Mouse (Mus musculus) lung, postnatal 36 days (tissue): Measurements from ENCODE around the gene Opcml.
A peak's percentile ranks its signal among the peaks of the same experiment; 100 is the strongest.

ENCODE experiments used
- DNase-seq: peaks from one replicate; pipeline ENCODE4 v3.0.0; 2022; ENCODE audit warnings: mixed read lengths

Gene Opcml

DNA sequence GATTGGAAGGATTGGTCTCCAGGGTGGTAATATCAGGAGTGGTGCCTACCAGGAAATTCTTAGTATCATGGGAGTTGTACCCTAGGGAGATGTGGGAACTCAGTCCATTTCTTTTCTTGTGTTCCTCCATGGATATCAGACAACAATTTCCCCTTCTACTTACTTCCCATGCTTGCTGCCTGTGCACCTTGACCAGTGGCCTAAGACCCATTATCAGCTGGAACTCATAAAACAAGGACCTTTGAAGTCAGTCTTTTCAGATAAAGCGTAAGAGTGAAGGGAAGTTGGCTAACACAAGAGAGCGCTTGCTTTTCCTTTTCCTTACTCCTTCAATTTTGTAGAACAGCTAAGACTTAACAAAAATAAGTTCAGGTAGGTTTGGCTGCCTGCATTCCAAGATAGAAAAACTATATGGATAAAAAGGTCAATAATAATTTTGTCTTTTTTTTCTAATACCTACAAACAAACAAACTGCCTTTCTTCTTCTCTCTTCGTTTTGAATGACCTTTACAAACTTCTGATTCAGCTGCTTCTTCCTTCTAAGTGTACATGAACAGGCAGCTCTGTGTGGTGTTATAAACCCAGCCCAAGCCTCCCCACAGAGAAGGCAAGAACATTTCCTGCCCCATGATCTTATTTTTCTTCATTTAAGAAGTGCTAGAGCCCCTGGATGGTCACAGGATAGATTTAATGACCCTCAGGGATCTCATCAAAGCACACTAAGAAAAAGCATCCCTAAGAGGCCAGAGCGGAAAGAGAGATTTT lies 387.7 kb downstream of the Opcml start:
- DNase-seq, result no peak

DNA sequence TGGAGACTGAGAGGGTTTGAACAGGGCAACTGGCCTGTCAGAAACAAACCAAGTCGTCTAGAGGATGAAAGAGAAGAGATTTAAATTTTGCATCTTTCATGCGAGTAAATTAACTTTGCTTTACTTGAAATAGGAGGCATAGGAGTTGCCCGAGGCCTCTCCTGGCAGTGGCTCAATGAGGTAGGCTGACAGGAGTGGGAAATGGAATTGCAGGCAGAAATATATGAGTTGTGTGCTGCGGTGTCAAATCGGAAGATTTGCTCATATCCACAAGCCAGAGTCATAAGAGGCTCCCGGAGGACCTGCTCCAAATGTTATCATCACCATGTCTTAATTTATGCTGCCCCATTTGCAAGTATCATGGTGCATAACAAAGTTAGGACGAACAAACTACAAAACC lies 391.3 kb downstream of the Opcml start:
- DNase-seq, result no peak

DNA sequence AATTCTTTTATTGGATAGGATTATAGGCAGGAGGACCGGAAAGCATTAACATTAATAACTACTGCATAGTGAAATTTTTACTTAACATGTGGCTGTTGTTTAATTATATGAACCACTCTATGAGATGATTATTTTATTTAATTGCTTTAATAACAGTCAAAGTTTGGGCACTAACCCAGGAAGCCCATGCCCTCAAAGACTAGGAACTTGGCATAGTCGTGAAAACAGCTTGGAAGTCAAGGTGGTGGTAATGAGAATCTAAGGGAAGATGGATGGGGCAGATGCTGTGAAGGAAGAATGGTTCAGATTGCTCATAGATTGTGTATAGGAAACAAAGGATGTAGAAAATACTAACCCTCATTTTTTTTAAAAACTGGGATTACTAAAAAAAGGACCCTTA lies 399.7 kb downstream of the Opcml start:
- no peak for DNase-seq

DNA sequence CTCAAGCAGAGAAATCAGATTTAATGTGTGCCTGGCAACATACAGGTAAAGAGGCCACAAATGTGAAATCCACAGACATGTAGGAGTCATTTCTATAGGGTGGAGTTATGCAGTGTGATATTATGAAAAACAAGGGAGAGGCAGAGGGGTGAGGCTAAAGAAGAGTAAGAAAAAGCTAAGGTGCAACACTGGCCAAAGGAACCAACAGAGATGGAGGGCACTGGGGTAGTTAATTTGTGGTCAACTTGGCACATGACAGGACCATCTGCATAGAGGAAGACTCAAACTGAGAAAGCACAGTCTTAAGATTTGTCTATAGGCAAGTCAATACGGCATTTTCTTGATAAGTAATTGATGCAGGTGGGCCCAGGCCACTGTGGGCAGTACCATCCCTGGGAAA lies 400.2 kb downstream of the Opcml start:
- no peak for DNase-seq

DNA sequence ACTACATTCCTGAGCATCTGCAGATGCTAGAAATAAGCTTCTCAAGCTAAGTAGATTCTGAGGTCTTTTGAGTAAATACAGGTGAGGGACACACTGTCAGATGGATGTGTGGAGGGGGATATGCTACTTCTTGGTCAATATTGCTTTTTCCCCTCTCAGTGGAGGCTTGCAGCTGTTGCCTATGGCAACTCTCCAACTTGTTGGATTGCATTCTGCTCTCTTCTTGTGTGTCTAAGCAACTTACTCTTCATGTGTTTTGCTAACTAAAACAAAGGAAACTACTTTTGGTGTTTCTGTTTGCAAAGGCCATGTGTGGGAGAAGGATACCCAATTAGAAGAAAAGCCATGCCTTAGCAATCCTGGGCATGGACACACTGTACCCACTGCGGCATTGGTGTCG lies 406.0 kb downstream of the Opcml start:
- DNase-seq, result no peak

DNA sequence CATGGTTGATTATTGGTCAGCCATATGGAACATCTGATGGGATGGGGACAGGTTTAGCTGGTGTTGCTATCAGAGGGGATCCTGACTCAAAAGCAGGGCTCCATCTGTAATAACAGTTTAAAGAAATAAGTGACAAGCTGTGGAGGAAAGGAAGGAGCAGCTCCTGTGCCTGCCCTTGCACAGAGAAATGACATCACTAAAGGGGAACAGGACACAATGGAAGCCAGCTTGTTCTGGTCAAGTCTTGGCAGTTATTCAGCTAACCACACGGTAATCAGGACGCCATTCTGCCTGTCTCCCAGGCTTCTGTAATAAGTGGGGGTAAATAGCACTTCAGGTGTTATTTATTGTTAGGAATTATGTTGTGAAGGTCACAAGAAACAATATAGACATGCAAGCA lies 406.5 kb downstream of the Opcml start:
- DNase-seq, result no peak

DNA sequence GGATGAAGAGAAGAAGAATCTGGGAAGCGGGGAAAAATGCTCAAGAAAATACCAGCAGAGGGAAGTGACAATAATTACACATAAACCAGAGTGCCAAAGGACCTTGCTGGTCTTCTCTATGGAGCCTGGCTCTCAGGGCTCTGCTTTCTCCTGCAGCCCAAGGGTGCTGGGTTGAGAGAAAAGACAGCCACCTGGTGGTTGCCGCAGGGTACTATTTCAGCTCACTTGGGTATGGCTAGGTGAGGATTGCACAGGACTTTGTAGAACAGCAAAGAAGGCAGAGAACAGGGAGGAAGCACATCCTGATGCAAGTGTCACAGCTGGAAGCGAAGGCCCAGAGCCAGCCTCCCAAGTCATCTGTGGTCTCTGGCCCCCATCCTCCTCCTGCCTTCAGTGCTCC lies 407.1 kb downstream of the Opcml start:
- DNase-seq, result peak; percentile 26

DNA sequence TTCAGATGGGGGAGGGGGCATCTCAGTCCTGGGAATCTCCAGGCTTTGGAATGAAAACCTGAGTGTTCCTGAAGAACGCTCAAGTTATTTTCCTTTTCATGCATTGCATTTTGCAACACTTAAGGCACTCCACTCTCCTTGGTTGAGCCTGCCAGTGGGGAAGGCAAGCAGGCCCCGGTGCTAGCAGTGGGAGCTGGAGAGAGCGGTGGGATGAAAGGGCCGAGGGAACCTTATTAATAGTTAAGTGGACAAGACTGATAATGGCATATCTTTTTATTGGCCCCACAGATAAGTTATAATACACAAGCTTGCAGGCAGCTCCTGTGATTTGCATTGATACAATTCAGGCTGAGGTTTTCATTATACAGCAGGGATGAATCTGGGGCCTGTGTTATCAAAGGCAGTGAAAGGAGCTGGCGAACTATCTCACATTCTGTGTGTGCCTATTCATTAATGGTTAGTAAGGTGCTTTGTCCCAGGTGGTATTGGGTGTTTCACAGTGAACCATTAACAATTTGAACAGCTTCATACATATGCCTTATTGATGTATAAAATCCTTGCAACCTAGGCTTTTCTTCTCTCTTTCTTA lies 407.6 kb downstream of the Opcml start:
- no peak for DNase-seq

DNA sequence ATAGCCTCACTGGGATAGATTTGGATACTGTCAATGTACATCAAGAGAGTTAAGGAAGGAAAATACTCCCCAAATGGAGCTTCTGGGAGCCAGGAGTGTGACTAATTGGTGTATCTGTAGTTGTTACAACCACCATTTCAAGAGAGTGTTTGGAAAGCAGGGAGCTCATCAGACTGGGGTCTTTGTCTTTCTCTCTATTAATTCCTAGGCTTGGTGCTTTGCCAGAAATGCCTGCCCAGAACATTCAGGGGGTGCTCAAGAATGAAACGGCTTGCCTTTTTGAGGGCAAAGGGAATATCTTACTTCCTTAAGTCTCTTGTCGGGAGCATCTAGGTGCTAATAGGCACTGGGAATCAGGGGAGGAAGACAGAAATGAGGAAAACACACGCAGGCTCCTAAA lies 416.9 kb downstream of the Opcml start:
- DNase-seq, result no peak

DNA sequence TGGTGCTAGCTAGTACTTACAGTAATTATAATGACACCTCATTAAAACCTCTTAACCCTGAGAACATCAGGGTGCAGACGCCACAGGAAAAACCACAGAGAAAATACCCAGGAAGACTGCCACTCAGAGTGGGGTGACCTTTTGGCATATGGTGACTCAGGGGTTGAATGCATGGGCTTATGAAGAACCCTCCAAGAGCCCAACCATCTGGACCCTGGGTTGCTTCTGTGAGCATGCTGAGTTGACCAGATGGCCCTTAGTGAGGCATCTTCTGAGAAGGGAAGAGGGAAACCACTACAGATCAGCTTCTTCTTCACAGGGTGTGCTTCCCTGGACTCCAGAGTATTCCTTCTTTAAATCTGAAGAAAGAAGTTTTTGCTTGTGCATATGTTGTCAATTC lies 418.1 kb downstream of the Opcml start:
- DNase-seq, result no peak

DNA sequence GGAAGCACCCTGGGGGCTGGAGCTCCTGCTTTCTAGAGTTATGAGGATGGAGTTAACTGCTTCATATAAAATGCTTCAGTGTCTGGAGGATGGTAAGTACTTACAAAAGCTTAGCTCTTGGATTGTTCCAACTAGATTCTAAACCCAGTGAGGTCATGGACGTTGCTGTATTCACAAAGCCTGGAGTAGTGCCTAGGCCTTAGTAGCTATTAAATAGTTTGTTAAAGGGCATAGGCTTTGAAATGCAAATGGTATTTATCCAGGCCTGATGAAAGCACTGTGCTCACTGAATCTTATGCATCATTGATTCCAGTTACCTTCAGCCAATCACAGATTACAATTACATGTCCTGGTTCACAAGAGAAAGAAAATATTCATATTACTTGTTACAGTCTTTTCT lies 421.3 kb downstream of the Opcml start:
- DNase-seq, result no peak

DNA sequence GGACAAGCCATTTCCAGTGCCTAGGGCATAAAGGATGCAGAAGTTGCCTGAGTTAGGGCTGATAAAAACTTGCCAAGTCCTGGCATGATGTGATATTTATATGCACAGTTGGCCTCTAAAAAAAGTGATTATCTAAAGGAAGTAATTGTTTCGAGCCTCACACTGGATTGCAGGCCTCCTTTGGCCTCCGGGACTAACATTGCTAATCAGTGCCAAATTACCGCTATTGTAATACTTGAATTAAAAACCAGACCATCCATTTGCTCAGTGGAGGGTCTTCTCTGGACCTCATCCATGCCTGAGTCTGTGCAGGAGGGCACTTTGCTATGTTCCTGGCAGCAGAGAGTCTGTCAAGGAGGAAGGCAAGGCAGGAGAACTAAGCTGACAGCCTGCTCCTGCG lies 423.3 kb downstream of the Opcml start:
- DNase-seq, result peak; percentile 10

DNA sequence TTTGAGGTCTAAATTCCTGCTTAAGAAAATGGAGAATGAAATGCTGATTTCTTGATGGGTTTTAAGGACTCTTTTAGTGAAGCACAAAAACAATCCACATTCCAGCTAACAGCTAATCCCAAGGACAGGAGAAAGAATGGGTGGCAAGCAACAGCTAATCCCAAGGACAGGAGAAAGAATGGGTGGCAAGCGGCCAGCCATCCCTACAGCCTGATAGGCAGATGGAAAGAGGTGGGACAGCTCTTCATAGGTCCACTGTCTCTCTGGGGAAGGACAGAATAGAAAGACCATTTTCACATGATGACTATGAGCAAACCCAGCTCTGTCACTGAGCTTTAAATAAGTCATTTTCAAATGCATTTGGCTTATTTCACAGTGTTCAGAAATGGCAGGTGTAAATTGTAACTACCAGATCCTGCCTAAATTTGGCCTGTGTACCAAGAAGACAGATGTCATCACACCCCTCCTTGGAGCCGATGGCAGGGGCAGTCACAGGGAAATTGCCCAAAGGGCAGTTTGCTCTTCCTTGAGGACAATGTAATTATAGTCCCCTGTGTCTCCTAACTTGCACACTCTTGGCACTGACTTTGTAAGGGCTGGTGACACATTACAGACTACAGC lies 427.6 kb downstream of the Opcml start:
- DNase-seq, result no peak

DNA sequence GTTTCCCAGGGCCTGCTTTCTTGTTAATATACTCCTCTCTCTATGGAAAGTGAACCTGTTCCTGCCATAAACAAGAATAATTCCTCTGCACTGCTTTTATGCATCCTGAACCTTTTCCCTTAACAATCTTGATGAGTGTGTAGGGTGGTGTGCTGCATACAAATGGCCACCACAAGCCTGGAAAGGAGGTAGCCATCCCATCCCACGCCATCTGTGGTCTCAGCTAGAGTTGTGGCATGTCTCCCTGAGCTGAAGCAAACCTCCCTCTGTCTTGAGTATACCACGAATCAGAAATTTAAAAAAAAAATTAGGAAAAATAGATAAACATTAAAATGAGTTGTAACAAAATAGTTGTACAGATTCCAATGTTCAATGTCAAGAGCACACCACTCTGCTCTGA lies 432.2 kb downstream of the Opcml start:
- no peak for DNase-seq

DNA sequence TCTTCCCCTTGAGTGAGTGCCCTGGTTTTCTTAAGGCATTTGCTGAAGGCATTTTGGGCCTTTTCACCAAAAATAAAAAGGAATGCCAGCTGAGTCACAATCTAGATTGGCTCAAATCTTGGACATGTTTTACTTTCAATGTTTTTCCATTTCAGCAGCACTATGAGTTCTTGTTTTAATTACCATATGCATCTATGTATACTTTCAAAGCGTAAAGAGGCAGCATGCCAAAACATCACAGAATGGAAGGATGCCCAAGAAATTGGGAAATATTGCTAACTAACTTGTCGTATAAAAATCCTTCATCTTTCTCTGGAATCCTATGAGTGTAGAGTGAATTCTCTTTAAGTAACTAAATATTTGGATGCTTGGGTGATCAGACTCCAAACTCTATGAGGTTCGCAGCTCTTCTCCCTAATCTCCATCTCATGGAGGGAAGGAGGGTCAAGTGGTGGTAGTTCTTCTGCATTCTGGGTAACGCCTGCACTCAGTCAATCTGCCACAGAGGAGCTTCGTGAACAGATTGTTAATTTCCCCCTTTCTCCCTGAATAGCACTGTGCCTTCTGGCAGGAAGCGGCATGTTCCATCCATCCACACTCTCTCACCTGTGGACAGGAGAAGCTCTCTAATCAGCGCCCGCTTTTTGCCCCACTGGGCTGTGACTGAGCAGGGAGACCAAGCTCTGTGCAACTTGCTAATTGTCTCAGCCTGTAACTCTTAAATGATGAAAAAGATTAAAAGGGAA lies 435.4 kb downstream of the Opcml start:
- DNase-seq, result no peak

DNA sequence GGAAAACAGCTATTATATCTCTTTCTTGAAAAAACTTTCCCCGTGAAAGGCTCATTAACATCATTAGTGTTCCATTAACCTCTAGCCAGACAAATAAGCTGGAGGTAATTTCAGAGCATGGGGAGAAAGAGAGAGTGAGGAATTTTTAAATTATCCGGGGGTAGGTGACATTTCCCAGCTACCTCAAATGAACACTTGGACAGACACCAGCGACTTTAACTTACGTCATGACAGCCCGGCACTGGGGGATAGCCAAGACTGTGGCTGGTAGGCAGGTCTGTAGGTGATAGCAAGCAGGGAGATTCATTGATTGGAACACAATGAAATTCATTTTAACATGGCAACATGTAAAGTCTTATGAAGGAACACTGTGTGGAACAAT lies 436.0 kb downstream of the Opcml start:
- no peak for DNase-seq

DNA sequence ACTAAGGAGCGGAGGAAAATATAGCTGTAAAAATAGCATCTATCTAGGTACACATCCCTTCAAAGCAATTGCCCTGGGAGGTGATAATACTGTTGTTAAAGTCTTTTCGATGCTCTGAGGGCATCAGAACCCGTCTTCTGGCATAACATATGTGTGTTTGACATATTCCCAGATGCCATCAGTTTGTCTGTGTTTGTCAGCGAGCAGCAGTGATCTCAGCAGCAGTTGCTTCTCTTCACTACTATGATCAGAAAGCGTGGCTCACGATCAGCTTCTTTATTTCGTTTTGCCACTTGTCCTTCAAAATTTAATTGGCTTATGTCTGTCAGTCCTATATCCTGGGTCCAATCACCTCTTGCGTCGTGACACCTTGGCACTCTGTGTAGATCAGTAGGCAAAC lies 447.9 kb downstream of the Opcml start:
- no peak for DNase-seq

DNA sequence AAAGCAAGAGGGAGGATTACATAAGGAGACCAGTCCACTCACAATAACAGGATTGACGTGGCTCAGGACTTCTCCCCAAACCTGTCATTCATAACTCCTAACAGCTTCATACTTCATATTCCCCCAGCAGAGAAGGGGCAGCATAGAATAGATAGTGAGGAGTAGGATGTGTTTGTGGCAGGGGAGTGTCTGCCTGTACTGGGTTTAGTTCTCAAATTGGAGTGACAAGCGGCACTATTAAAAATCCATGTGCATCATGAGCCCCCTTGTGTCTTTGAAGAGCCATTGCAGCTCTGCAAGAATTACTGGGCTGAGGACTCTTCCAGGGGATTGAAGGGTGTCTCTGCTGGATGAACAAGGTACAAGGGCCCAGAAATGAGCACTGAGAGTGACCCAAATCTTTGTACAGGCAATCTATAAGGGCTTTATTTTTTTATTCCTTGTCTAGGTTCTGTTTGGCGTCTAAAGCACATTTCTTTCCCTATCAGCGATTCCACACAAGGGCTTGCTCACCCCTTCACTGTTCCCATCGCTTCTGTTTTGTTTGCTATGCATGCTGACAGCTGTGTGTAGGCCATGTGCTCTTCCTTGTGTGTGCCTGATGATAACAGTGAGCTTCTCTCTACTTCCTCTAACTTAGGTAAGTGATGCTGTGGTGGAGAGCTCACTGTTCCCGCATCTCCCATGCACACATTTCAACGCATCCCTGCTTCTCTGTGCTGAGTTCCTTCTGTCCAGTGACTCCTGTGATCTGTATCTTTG lies 457.3 kb downstream of the Opcml start:
- no peak for DNase-seq

DNA sequence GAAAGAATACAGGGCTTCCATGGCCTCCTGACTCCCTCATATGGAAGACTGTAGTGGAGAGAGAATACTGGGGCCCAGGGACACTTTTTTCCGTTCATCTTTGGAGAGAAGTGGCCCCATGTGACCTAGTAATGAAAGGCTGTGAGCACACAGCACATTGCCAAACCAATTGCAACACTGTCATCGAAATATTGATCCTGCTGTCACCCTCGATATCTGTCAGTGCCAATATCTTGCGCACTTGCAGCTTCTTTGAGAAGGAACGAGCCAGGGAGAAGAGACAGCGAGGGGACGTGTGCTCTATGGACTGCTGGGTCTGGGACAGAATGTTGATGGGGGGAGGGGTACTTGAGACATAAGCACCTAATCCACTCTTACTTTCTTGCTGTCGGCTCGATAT lies 460.8 kb downstream of the Opcml start:
- DNase-seq, result no peak

DNA sequence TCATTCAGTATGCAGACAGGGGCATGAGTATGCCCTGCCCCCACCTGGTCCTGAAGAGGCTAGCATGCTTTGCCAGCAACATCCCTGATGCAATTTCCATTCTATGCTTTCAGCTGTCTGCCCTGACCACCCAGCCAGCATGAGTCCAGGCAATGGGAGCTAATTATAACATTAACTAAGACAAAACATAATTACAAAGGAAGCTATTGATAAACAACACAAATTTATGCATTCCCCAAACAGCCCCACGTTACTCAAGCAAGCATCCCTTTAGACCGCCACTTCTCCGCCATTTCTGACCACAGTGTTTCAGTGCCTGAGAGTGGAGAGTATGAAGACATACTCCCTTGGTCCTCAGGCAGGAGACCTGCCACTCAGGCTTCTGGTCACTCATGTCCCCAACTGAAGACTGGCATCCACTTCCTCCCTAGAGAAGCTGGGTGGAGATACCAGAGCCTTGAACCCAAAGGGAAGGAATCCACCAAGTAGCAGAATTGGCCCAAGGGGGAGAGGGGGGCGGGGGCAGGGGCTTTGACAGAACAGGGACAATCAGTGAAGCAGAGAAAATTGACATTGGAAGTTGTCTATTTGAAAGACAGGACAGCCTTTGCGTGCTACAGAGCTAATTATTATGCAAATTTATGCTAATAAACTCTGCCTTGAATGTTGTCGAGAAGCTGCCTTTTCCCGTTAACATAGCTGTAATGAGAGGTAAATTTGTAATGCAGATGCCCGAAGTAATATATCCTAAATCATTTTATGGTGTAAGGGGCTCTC lies 464.7 kb downstream of the Opcml start:
- no peak for DNase-seq

DNA sequence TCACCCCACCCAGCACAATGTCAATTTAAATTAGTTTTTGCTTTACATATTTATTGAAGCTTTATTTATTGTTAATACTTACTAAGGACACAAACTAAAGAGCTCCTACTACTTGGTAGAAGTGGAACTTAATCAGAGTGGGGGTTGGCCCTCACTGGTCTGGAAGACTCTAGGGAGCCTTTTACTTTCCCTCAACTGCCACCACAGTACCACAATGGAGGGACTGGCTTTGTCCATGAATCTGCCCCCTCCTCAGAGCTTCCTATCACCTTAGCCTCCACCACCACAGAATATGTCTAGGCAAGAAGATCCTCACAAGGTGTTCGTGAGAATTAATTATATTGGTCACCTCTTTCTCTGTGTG lies 465.3 kb downstream of the Opcml start:
- no peak for DNase-seq

DNA sequence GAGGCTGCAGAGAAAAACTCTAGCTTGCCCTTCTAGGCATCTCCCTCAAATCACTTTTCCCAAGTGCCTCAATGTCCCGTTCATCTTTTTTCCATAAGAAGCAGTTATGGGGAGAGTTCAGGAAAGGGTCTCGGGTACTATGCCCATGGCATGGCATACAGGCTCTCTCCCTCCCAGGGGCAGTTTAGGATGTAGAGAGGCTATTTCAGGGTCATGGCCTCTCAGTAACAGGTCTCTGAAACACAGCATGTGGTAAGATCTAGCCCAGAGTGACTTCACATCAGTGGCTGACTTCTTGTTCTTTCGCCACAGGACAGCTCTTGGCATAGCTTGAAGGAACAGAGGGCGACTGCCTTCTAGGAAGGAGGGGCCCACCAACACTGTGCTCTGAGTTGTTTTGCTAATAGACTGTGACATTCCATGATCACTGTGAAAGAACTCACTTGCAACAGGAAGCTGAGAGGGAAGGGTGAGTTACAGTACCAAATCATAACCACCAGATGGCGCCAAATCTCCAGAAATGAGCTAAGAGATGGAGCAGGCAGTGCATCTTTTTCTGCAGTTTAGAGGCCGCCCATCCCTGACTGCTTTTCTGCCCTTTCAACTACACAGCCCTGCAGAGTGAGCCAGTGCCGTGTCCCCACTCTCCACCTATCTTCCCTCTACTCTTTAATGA lies 470.6 kb downstream of the Opcml start:
- DNase-seq, result peak; percentile 67
